Comparison of ENCODE assay signal across 9 mouse cellular contexts in the genomic region with DNA sequence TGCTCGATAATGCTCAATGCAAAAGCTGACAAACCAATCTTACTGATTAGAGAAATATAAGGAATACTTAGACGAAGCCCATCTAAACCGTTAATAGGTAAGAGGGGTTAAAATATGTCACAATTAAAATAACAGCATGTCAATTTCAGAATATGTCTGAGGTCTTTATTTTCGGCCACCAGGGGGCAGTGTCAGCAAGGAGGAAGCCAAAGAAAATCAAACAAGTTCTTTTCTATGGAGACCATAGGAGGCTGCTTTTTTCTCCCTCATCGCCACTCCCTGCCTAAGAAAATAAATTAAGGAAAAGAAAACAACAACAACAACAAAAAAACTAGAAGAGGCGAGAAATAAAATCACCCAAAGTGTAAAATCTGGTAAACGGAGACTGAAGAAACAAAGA.
DNase-seq lines count a peak whose midpoint lies in the region; ATAC-seq lines count a peak whose summit lies in the region.
"Had no signal": no experiment of that assay in that cellular context is flagged by ENCODE, and none has a peak within 500 bp of the region (broad histone marks: within the 10 kb centered on the region; RNA-seq: fewer than 3 reads in every experiment).

No protein-coding gene starts in this region.

- H3K27ac ChIP-seq in kidney, embryonic 14.5 days (ENCODE audit: low read depth, low read length): no peak overlapping the region

- no peak overlapping the region for H3K4me3 ChIP-seq in kidney, embryonic 14.5 days (ENCODE audit: low read length)
- H3K4me3 ChIP-seq: myocyte had no signal

- WGBS in kidney, embryonic 14.5 days: 35% methylated on average over 7 of the region's 7 CpGs

- H3K27me3 ChIP-seq in kidney, embryonic 14.5 days (ENCODE audit: control insufficient read depth, insufficient read depth, low read length): no peaks in the 10 kb centered on the region

- no peaks in the 10 kb centered on the region for H3K36me3 ChIP-seq in kidney, embryonic 14.5 days (ENCODE audit: control insufficient read depth, insufficient read depth, low read length)

- H3K4me1 ChIP-seq in kidney, embryonic 14.5 days (ENCODE audit: control insufficient read depth, insufficient read depth, low read length): no peaks in the 10 kb centered on the region

- no peak for ATAC-seq in kidney, embryonic 14.5 days (ENCODE audit: low FRiP score, low TSS enrichment)

- H3K9me3 ChIP-seq in kidney, embryonic 14.5 days (ENCODE audit: control insufficient read depth, low read length): no peaks in the 10 kb centered on the region

- DNase-seq in cerebellum, adult 11-12 months: peak; percentile 3
- DNase-seq in cerebellum, adult 9-11 months: no peak
- peak; percentile 6 for DNase-seq in ovary, postnatal 36 days (ENCODE audit: low spot score)
- DNase-seq in ovary, adult 18-20 months (ENCODE audit: low spot score): no peak
- DNase-seq in cerebellum, postnatal 4 days (ENCODE audit: low spot score in 2 of 2): peak; percentile 40 to 76
- DNase-seq in lung, postnatal 25 days (ENCODE audit: low spot score): peak; percentile 4
- peak; percentile 82 for DNase-seq in testis, postnatal 10 days (ENCODE audit: low spot score)

- H3K4me2 ChIP-seq in kidney, embryonic 14.5 days (replicated peaks; ENCODE audit: low read depth, low read length): peak overlapping the region; percentile 25

- no peak overlapping the region for H3K9ac ChIP-seq in kidney, embryonic 14.5 days (ENCODE audit: low read depth, low read length)

Comparison
In these comparisons a context has a peak if more than half of its experiments do, and no peak if none do; other contexts are left out.
1. DNase-seq: peak in cerebellum, adult 11-12 months (single experiment), ovary, postnatal 36 days (single experiment), cerebellum, postnatal 4 days (2 of 2), lung, postnatal 25 days (single experiment) and testis, postnatal 10 days (single experiment); none in cerebellum, adult 9-11 months (single experiment) and ovary, adult 18-20 months (single experiment).